Mouse (Mus musculus) ES-E14 (cell line): ENCODE results near the gene Rtl9.

ENCODE experiments used
- ZC3H11A ChIP-seq: IDR thresholded peaks from 2 replicates; pipeline ENCODE4 v1.6.1; 2012; ENCODE audit warnings: low read depth, mild to moderate bottlenecking, inconsistent platforms, low read length, borderline replicate concordance
- ZNF384 ChIP-seq: IDR thresholded peaks from 2 replicates; pipeline ENCODE4 v1.6.1; 2012; ENCODE audit warnings: low read depth, low read length, inconsistent platforms

- TF ChIP-seq ZNF384 (no peak), ZC3H11A (no peak)
Observed at GRCm38 (mm10) chrX:143051921-143052320, 47.5 kb upstream of the Rtl9 start.
